Mouse (Mus musculus): ENCODE results near the gene Slc5a4b. TPM values are rescaled to one million over a fixed set of nuclear protein-coding genes. Genes with fewer than 3 reads are reported as not detected.
"Not testable (repeated sequence)": the region's sequence is repeated elsewhere in the genome, so short reads cannot be mapped to it uniquely, and the experiment has no call there.

Slc5a4b gene
- total RNA-seq (2021) = not detected

GRCm38 (mm10) chr10:76110861-76111260 is at the start of gene Slc5a4b:
TSS of gene Slc5a4b (minus strand) at chr10:76110961.
- intact Hi-C loops (cut with DNase I) = no loop called here
- no peak for DNase-seq

- no peak for DNase-seq
- intact Hi-C loops (cut with DNase I) = no loop called here
Measured at GRCm38 (mm10) chr10:76158009-76158408, 47.2 kb upstream of the Slc5a4b start.

- DNase-seq = no peak
- intact Hi-C loops (cut with DNase I) = no loop called here
Measured at GRCm38 (mm10) chr10:76157528-76157927, 46.8 kb upstream of the Slc5a4b start.

GRCm38 (mm10) chr10:76155911-76156310 is 45.1 kb upstream of the Slc5a4b start:
- peak; percentile 14 for DNase-seq
- intact Hi-C loops (cut with DNase I) = no loop called here

GRCm38 (mm10) chr10:76147278-76147677 is 36.5 kb upstream of the Slc5a4b start, which contains the start of gene Slc5a4a:
TSS of gene Slc5a4a (plus strand) at chr10:76147451.
- intact Hi-C loops (cut with DNase I) = no loop called here
- DNase-seq = no peak

GRCm38 (mm10) chr10:76146846-76147245 is 36.1 kb upstream of the Slc5a4b start:
- no peak for DNase-seq
- intact Hi-C loops (cut with DNase I) = no loop called here

- no peak for DNase-seq
- intact Hi-C loops (cut with DNase I) = no loop called here
Measured at GRCm38 (mm10) chr10:76136318-76136717, 25.6 kb upstream of the Slc5a4b start.

- intact Hi-C loops (cut with DNase I) = no loop called here
- no peak for DNase-seq
Measured at GRCm38 (mm10) chr10:76132506-76132905, 21.7 kb upstream of the Slc5a4b start.

- intact Hi-C loops (cut with DNase I) = no loop called here
- no peak for DNase-seq
Measured at GRCm38 (mm10) chr10:76121495-76121894, 10.7 kb upstream of the Slc5a4b start.

GRCm38 (mm10) chr10:76120124-76120711 is 9.5 kb upstream of the Slc5a4b start:
- intact Hi-C loops (cut with DNase I) = no loop called here
- peak; percentile 6 for DNase-seq

GRCm38 (mm10) chr10:76118741-76119140 is 8.0 kb upstream of the Slc5a4b start:
- intact Hi-C loops (cut with DNase I) = no loop called here
- DNase-seq = peak; percentile 31

GRCm38 (mm10) chr10:76117966-76118365 is 7.2 kb upstream of the Slc5a4b start:
- intact Hi-C loops (cut with DNase I) = no loop called here
- DNase-seq = peak; percentile 54

GRCm38 (mm10) chr10:76097368-76097767 is 13.4 kb downstream of the Slc5a4b start:
- DNase-seq = no peak
- intact Hi-C loops (cut with DNase I) = no loop called here

GRCm38 (mm10) chr10:76096580-76096979 is 14.2 kb downstream of the Slc5a4b start:
- intact Hi-C loops (cut with DNase I) = no loop called here
- DNase-seq = no peak

GRCm38 (mm10) chr10:76077008-76077407 is 33.8 kb downstream of the Slc5a4b start:
- DNase-seq; intact Hi-C loops (cut with DNase I): not testable (repeated sequence)

GRCm38 (mm10) chr10:76072080-76072479 is 38.7 kb downstream of the Slc5a4b start:
- intact Hi-C loops (cut with DNase I); DNase-seq: not testable (repeated sequence)

- no peak for DNase-seq
- intact Hi-C loops (cut with DNase I) = no loop called here
Measured at GRCm38 (mm10) chr10:76067674-76068613, 42.8 kb downstream of the Slc5a4b start.

GRCm38 (mm10) chr10:76062439-76062838 is 48.3 kb downstream of the Slc5a4b start:
- intact Hi-C loops (cut with DNase I) = no loop called here
- no peak for DNase-seq

- intact Hi-C loops (cut with DNase I) = no loop called here
- DNase-seq = no peak
Measured at GRCm38 (mm10) chr10:76051860-76052259, 58.9 kb downstream of the Slc5a4b start.

GRCm38 (mm10) chr10:76048967-76049366 is 61.8 kb downstream of the Slc5a4b start:
- DNase-seq = no peak
- intact Hi-C loops (cut with DNase I) = no loop called here

- no peak for DNase-seq
- intact Hi-C loops (cut with DNase I) = no loop called here
Measured at GRCm38 (mm10) chr10:76047182-76047869, 63.4 kb downstream of the Slc5a4b start.
